Mouse (Mus musculus): ENCODE measurements around the gene Cep57. TPM values are rescaled to one million over a fixed set of nuclear protein-coding genes. Genes with fewer than 3 reads are reported as not detected.
A peak's percentile ranks its signal among the peaks of the same experiment; 100 is the strongest.

Cep57 gene
- 41.1 and 42.0 TPM in 2 replicates for polyA plus RNA-seq (2014; fragmentation: Nextera tagmentation; extraction: Ambion mirVana)

DNA sequence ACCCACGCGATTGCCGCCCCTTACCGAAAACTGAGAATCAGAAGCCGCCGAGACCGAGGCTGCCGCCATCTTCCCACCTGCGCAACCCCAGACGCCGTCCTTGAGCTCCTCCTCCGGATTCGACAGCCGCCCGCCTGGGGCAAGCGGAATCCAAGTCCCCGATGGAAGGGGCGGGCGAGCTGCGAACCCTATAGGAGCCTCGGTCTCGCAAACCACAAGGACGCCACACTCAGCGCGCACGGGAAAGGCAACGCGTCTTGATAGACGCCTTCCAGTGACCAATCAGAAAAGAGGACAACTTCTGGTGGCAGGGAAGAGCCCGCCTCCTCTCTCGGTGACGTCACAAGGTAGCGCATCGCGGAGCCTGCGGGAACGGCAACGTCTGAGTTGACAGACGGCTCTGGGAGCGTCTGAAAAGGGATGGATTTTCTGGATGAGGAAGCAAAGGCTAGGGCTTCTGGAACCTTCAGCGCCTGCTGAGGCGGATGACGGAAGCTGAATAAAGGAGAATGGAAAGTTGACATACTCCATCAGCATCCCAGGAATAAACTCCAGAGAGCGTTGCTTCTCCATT, at the start of gene Cep57:
Cep57 (minus strand) TSS at position 276 of the 574 bp plus-strand sequence.
- no peaks in the 10 kb centered on the region for H3K9me3 ChIP-seq (ENCODE audit: control insufficient read depth, low read length)
- H3K9ac ChIP-seq (replicated peaks; ENCODE audit: low read length) = peak within 1 kb of the TSS; percentile 86
- H3K4me1 ChIP-seq (ENCODE audit: control insufficient read depth, insufficient read depth, low read length) = peaks cover 13% of the 10 kb centered on the region; the same call in 1 of the 2 replicates
- peak; percentile 90 for ATAC-seq (ENCODE audit: low FRiP score, low TSS enrichment)
- H3K36me3 ChIP-seq (ENCODE audit: control insufficient read depth, insufficient read depth, low read length) = peaks cover 12% of the 10 kb centered on the region
- DNase-seq = peak; percentile 99
- no peaks in the 10 kb centered on the region for H3K27me3 ChIP-seq (ENCODE audit: control insufficient read depth, insufficient read depth, low read length)
- H3K4me3 ChIP-seq (replicated peaks; ENCODE audit: low read depth, low read length) = peak within 1 kb of the TSS; percentile 84
- H3K27ac ChIP-seq (replicated peaks; ENCODE audit: low read depth, low read length) = peak within 1 kb of the TSS; percentile 98
- H3K4me2 ChIP-seq (ENCODE audit: low read length) = peak within 1 kb of the TSS; percentile 88
- WGBS = under 1% methylated on average over 44 of the region's 44 CpGs

DNA sequence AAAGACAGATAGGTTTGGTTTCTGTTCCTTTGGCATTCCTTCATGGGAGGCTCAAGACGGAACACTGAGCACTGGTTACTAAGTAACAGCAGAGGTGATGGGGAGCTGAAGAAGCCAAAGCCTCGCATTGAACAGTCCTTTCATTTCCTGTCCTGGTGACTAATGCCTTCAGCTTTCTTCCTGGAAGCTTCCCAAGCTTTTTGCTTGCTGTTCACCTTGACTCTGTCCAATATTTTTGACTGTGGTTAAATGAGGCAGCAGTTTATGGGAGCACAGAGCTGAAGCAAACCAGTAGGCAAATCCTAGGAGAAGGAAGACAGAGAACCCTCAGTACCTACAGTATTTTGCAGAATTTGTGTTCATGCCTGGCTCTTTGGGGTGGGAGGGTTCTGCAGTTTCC, 48.4 kb upstream of the Cep57 start:
- WGBS = 64% methylated on average over 2 of the region's 2 CpGs

GRCm38 (mm10) chr9:13874359-13874758, 47.5 kb upstream of the Cep57 start:
- WGBS = 56% methylated on average over 2 of the region's 2 CpGs
- no peak overlapping the region for H3K27ac ChIP-seq (replicated peaks; ENCODE audit: low read depth, low read length)
- no peak overlapping the region for H3K4me2 ChIP-seq (ENCODE audit: low read length)
- ATAC-seq (ENCODE audit: low FRiP score, low TSS enrichment) (no peak), DNase-seq (no peak)
- H3K4me3 ChIP-seq (replicated peaks; ENCODE audit: low read depth, low read length) = no peak overlapping the region
- H3K9me3 ChIP-seq (ENCODE audit: control insufficient read depth, low read length) = no peaks in the 10 kb centered on the region
- no peaks in the 10 kb centered on the region for H3K36me3 ChIP-seq (ENCODE audit: control insufficient read depth, insufficient read depth, low read length)
- no peak overlapping the region for H3K9ac ChIP-seq (replicated peaks; ENCODE audit: low read length)
- H3K27me3 ChIP-seq (ENCODE audit: control insufficient read depth, insufficient read depth, low read length) = no peaks in the 10 kb centered on the region
- no peaks in the 10 kb centered on the region for H3K4me1 ChIP-seq (ENCODE audit: control insufficient read depth, insufficient read depth, low read length)

More for the DNA sequence above, 48.4 kb upstream of the Cep57 start:
- Histone ChIP-seq H3K9ac (replicated peaks; ENCODE audit: low read length) (no peak overlapping the region), H3K9me3 (ENCODE audit: control insufficient read depth, low read length) (no peaks in the 10 kb centered on the region), H3K4me1 (ENCODE audit: control insufficient read depth, insufficient read depth, low read length) (no peaks in the 10 kb centered on the region), H3K27ac (replicated peaks; ENCODE audit: low read depth, low read length) (no peak overlapping the region), H3K4me3 (replicated peaks; ENCODE audit: low read depth, low read length) (no peak overlapping the region), H3K4me2 (ENCODE audit: low read length) (no peak overlapping the region), H3K27me3 (ENCODE audit: control insufficient read depth, insufficient read depth, low read length) (no peaks in the 10 kb centered on the region), H3K36me3 (ENCODE audit: control insufficient read depth, insufficient read depth, low read length) (no peaks in the 10 kb centered on the region)
- ATAC-seq (ENCODE audit: low FRiP score, low TSS enrichment) (no peak), DNase-seq (no peak)

DNA sequence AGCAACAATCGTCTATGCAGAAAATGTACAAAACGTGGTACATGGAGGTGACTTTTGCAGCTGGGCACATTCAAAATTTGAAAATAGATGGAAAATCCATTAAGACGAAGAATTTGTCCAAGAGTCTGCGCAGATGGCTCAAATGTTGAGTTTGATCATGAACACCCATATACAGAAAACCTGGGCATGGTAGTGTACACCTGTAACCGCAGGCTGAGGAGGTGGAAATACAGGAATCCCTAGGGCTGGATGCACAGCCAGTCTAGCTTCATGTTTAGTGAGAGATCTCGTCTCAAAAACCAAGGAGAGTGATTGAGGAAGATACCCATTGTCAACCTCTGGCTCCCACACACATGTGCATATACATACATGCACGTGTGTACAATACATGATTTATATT, 44.7 kb upstream of the Cep57 start:
- no peaks in the 10 kb centered on the region for H3K27me3 ChIP-seq (ENCODE audit: control insufficient read depth, insufficient read depth, low read length)
- H3K4me1 ChIP-seq (ENCODE audit: control insufficient read depth, insufficient read depth, low read length) = no peaks in the 10 kb centered on the region
- no peak for DNase-seq
- H3K9ac ChIP-seq (replicated peaks; ENCODE audit: low read length) = no peak overlapping the region
- H3K4me2 ChIP-seq (ENCODE audit: low read length) = no peak overlapping the region
- H3K4me3 ChIP-seq (replicated peaks; ENCODE audit: low read depth, low read length) = no peak overlapping the region
- H3K36me3 ChIP-seq (ENCODE audit: control insufficient read depth, insufficient read depth, low read length) = no peaks in the 10 kb centered on the region
- ATAC-seq (ENCODE audit: low FRiP score, low TSS enrichment) = no peak
- H3K27ac ChIP-seq (replicated peaks; ENCODE audit: low read depth, low read length) = no peak overlapping the region
- 88% methylated on average over 7 of the region's 7 CpGs for WGBS
- H3K9me3 ChIP-seq (ENCODE audit: control insufficient read depth, low read length) = no peaks in the 10 kb centered on the region

DNA sequence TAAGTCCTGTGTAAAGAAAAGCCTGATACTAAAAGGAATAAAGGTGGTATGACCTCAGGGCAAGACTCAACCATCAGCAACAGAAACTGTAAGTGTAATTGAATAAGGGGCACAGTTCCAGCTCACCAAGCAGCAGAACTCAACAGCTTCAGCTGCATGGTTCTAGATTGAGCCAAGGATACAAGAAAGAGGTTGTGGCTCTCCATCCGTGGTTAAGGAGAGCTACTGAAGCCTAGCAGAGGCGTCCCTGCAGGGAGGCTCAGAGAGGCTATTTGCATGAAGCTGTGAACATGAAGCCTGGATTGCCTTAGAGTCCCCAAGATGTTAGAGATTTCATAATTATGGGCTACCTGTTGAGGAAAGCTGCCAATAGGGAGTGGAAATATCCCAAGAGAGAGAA, 40.7 kb upstream of the Cep57 start:
- 62% methylated on average over 2 of the region's 2 CpGs for WGBS
- no peaks in the 10 kb centered on the region for H3K27me3 ChIP-seq (ENCODE audit: control insufficient read depth, insufficient read depth, low read length)
- H3K9ac ChIP-seq (replicated peaks; ENCODE audit: low read length) = no peak overlapping the region

DNA sequence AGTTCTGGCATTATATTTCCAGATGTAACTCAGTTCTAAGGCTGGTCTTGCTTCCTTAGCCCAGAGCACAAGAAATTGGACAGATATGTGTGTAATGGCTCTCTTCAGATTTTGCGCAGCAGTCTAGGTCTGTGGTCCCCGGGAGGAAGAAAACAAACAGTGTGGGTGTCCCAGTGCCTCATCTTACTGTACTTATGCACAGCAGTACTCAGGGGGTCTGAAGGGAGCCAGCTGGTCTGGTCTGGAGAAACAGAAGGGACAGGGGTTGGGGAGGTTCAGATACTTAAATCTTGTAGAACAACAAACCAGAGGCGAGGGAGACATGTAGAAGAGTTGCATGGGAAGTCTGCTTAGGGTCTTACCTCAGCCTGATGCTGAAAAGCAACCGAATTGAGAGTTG, 29.9 kb upstream of the Cep57 start:
- no peak for ATAC-seq (ENCODE audit: low FRiP score, low TSS enrichment)
- Histone ChIP-seq H3K9me3 (ENCODE audit: control insufficient read depth, low read length) (no peaks in the 10 kb centered on the region), H3K27me3 (ENCODE audit: control insufficient read depth, insufficient read depth, low read length) (no peaks in the 10 kb centered on the region), H3K27ac (replicated peaks; ENCODE audit: low read depth, low read length) (no peak overlapping the region), H3K9ac (replicated peaks; ENCODE audit: low read length) (no peak overlapping the region), H3K4me3 (replicated peaks; ENCODE audit: low read depth, low read length) (no peak overlapping the region), H3K4me2 (ENCODE audit: low read length) (no peak overlapping the region), H3K4me1 (ENCODE audit: control insufficient read depth, insufficient read depth, low read length) (no peaks in the 10 kb centered on the region), H3K36me3 (ENCODE audit: control insufficient read depth, insufficient read depth, low read length) (no peaks in the 10 kb centered on the region)
- DNase-seq = no peak
- WGBS = 84% methylated on average over 4 of the region's 4 CpGs

More for the DNA sequence above, 40.7 kb upstream of the Cep57 start:
- Histone ChIP-seq H3K27ac (replicated peaks; ENCODE audit: low read depth, low read length) (no peak overlapping the region), H3K9me3 (ENCODE audit: control insufficient read depth, low read length) (no peaks in the 10 kb centered on the region), H3K4me3 (replicated peaks; ENCODE audit: low read depth, low read length) (no peak overlapping the region), H3K36me3 (ENCODE audit: control insufficient read depth, insufficient read depth, low read length) (no peaks in the 10 kb centered on the region), H3K4me2 (ENCODE audit: low read length) (no peak overlapping the region), H3K4me1 (ENCODE audit: control insufficient read depth, insufficient read depth, low read length) (no peaks in the 10 kb centered on the region)
- DNase-seq (no peak), ATAC-seq (ENCODE audit: low FRiP score, low TSS enrichment) (no peak)

DNA sequence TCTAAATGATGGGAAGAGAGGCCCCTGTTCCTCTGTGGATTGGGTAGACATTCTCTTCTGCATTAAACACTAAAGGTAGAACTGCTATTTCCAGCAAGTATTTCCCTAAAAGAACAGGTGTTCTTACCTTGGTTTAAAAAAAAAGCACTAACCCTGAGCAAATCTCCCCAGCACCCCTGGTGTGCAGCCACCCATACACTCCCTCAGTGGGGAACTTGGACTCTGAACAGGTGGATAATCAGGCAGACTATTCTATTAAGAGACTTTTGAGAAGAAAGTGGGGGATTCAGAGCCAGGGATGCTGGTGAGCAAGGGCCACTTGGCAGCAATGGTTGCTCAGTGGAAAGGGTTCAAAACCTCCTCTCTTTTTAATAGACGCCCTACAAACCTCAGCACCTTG, 29.3 kb upstream of the Cep57 start:
- Histone ChIP-seq H3K4me2 (ENCODE audit: low read length) (no peak overlapping the region), H3K4me3 (replicated peaks; ENCODE audit: low read depth, low read length) (no peak overlapping the region), H3K9me3 (ENCODE audit: control insufficient read depth, low read length) (no peaks in the 10 kb centered on the region), H3K36me3 (ENCODE audit: control insufficient read depth, insufficient read depth, low read length) (no peaks in the 10 kb centered on the region), H3K4me1 (ENCODE audit: control insufficient read depth, insufficient read depth, low read length) (no peaks in the 10 kb centered on the region), H3K27ac (replicated peaks; ENCODE audit: low read depth, low read length) (no peak overlapping the region), H3K27me3 (ENCODE audit: control insufficient read depth, insufficient read depth, low read length) (no peaks in the 10 kb centered on the region), H3K9ac (replicated peaks; ENCODE audit: low read length) (no peak overlapping the region)
- WGBS = 83% methylated on average over 1 of the region's 1 CpGs
- DNase-seq (no peak), ATAC-seq (ENCODE audit: low FRiP score, low TSS enrichment) (no peak)

DNA sequence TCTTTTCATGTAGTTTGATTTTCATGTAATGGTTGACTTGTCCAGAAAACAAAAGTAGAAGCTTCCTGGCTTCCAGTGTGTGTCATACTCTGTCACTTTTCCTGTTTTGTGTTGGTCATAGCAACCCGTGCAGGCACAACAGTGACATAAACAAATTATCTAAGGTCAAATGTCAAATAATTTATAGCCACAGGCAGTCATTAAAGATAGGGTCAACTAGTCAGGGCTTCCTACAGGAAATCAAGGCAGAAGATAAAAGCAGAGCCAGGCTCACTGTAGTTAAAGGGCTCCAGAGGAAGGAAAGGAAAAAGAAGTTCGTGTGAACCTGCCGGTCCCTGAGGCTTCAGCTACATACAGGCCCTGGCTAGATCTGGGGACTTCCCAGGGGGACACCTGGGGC, 27.0 kb upstream of the Cep57 start:
- no peak overlapping the region for H3K4me2 ChIP-seq (ENCODE audit: low read length)
- no peaks in the 10 kb centered on the region for H3K9me3 ChIP-seq (ENCODE audit: control insufficient read depth, low read length)
- H3K27ac ChIP-seq (replicated peaks; ENCODE audit: low read depth, low read length) = no peak overlapping the region
- ATAC-seq (ENCODE audit: low FRiP score, low TSS enrichment) (no peak), DNase-seq (no peak)
- no peaks in the 10 kb centered on the region for H3K36me3 ChIP-seq (ENCODE audit: control insufficient read depth, insufficient read depth, low read length)
- H3K27me3 ChIP-seq (ENCODE audit: control insufficient read depth, insufficient read depth, low read length) = no peaks in the 10 kb centered on the region
- 82% methylated on average over 3 of the region's 3 CpGs for WGBS
- no peaks in the 10 kb centered on the region for H3K4me1 ChIP-seq (ENCODE audit: control insufficient read depth, insufficient read depth, low read length)
- H3K4me3 ChIP-seq (replicated peaks; ENCODE audit: low read depth, low read length) = no peak overlapping the region
- H3K9ac ChIP-seq (replicated peaks; ENCODE audit: low read length) = no peak overlapping the region
